Mouse (Mus musculus) gastrocnemius, postnatal 25 days (tissue): Measurements from ENCODE around the gene Orai3. TPM values are rescaled to one million over a fixed set of nuclear protein-coding genes. Genes with fewer than 3 reads are reported as not detected.

Source experiments
- total RNA-seq, 2 experiments: library from RNA; stranded (reverse); gene quantifications; 1 replicate in 1 of 2; 2 replicates in 1 of 2; pipeline ENCODE4 v1.2.3; 2021

Gene Orai3
- total RNA-seq, 2 experiments from 2014 or later = 8.9 to 9.5 TPM

Other genes with a start within 250 kb of the Orai3 start
- gene Tmem265, start 208.4 kb upstream of the Orai3 start, total RNA-seq = not detected
- gene Phkg2, start 196.5 kb upstream of the Orai3 start, total RNA-seq = 1 to 10 TPM; 8.2 to 9.4 TPM
- gene Ccdc189, start 181.2 kb upstream of the Orai3 start, total RNA-seq = 1 to 10 TPM; 2.1 to 4.5 TPM
- 10 to 100 TPM; 29.4 to 30.0 TPM for gene Rnf40, start 181.0 kb upstream of the Orai3 start, total RNA-seq
- 1 to 10 TPM; 8.4 to 9.4 TPM for gene Zfp629, start 154.0 kb upstream of the Orai3 start, total RNA-seq
- gene Bcl7c, start 60.9 kb upstream of the Orai3 start, total RNA-seq = 10 to 100 TPM; 41.2 to 41.7 TPM
- 10 to 100 TPM; 13.8 to 15.1 TPM for gene Ctf1, start 57.1 kb upstream of the Orai3 start, total RNA-seq
- not detected for gene Ctf2, start 37.6 kb upstream of the Orai3 start, total RNA-seq
- 1 to 10 TPM; 1.9 to 2.4 TPM for gene Fbxl19, start 25.3 kb upstream of the Orai3 start, total RNA-seq
- gene Setd1a, start 6.9 kb downstream of the Orai3 start, total RNA-seq = 10 to 100 TPM; 15.0 to 15.4 TPM
- 1 to 10 TPM; 2.4 to 2.5 TPM for gene Gm49388, start 15.8 kb downstream of the Orai3 start, total RNA-seq
- 1 to 10 TPM; 4.4 to 9.1 TPM for gene Hsd3b7, start 30.8 kb downstream of the Orai3 start, total RNA-seq
- 10 to 100 TPM; 46.4 to 47.2 TPM for gene Stx4a, start 54.5 kb downstream of the Orai3 start, total RNA-seq
- gene Stx1b, start 54.7 kb downstream of the Orai3 start, total RNA-seq = 1 to 10 TPM in 1 of 2 experiments, under 1 TPM in 1; 0.64 to 1.2 TPM
- gene Zfp646, start 106.4 kb downstream of the Orai3 start, total RNA-seq = 10 to 100 TPM; 11.3 to 11.8 TPM
- gene Zfp668, start 107.0 kb downstream of the Orai3 start, total RNA-seq = 1 to 10 TPM; 2.8 to 4.5 TPM
- gene Prss53, start 121.2 kb downstream of the Orai3 start, total RNA-seq = 1 to 10 TPM; 1.5 to 1.6 TPM
- gene Gm21974, start 125.6 kb downstream of the Orai3 start, total RNA-seq = not detected
- 10 to 100 TPM; 12.7 to 18.3 TPM for gene Vkorc1, start 125.8 kb downstream of the Orai3 start, total RNA-seq
- gene Bckdk, start 134.3 kb downstream of the Orai3 start, total RNA-seq = 100 to 1,000 TPM; 142 to 143 TPM
- gene Kat8, start 142.7 kb downstream of the Orai3 start, total RNA-seq = 10 to 100 TPM; 19.9 to 20.0 TPM
- not detected for gene Prss8, start 160.3 kb downstream of the Orai3 start, total RNA-seq
- 1 to 10 TPM; 4.4 to 6.1 TPM for gene Prss36, start 176.9 kb downstream of the Orai3 start, total RNA-seq
- 10 to 100 TPM; 76.2 to 78.4 TPM for gene Fus, start 197.6 kb downstream of the Orai3 start, total RNA-seq
- under 1 TPM; 0.72 to 0.82 TPM for gene Pycard, start 224.1 kb downstream of the Orai3 start, total RNA-seq
- gene Trim72, start 234.1 kb downstream of the Orai3 start, total RNA-seq = 100 to 1,000 TPM; 235 to 294 TPM